Comparison of ENCODE assay signal across 16 mouse cellular contexts in the genomic region with DNA sequence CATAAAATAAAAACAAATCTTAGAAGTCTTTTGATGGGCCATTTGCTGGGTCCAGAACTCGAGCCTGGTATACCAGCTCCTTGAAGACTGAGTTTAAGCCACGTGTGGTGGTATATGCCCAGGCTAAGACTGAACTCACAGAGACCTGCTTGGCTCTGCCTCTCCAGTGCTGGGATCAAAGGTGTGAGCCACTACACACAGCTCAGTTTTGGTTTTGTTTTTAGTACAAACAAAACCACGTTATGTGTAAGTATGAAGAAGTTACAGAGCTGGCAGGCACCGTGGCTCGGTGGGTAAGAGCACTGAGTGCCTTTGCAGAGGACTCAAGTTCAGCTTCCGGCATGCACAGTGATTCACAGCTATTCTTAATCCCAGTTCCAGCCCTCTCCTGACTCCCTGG.
"Had no signal": no experiment of that assay in that cellular context is flagged by ENCODE, and none has a peak within 500 bp of the region (broad histone marks: within the 10 kb centered on the region; RNA-seq: fewer than 3 reads in every experiment).

No protein-coding gene starts in this region.

- H3K9ac ChIP-seq: kidney, embryonic 15.5 days; limb, embryonic 12.5 days; limb, embryonic 15.5 days; liver, embryonic 13.5 days had no signal

- H3K27ac ChIP-seq: kidney, embryonic 15.5 days; limb, embryonic 12.5 days; limb, embryonic 15.5 days; liver, embryonic 13.5 days had no signal

- DNase-seq: kidney, adult 11 months; kidney, adult 8-10 months; kidney, postnatal 10 days; kidney, postnatal 4 days; left cerebral cortex, postnatal 4 days; liver, embryonic 13.5 days; lung, adult 2 months; lung, postnatal 14 days; lung, postnatal 4 days; midbrain, embryonic 14.5 days; right cerebral cortex, postnatal 4 days; thymus, adult 18-20 months; thymus, postnatal 36 days had no signal

- H3K27me3 ChIP-seq: kidney, embryonic 15.5 days; limb, embryonic 15.5 days; liver, embryonic 13.5 days had no signal

- H3K36me3 ChIP-seq: kidney, embryonic 15.5 days; limb, embryonic 12.5 days; limb, embryonic 15.5 days; liver, embryonic 13.5 days had no signal

- H3K4me2 ChIP-seq: kidney, embryonic 15.5 days; limb, embryonic 12.5 days; limb, embryonic 15.5 days; liver, embryonic 13.5 days had no signal

- H3K9me3 ChIP-seq: kidney, embryonic 15.5 days; limb, embryonic 12.5 days; limb, embryonic 15.5 days; liver, embryonic 13.5 days had no signal

- H3K4me3 ChIP-seq: kidney, embryonic 15.5 days; limb, embryonic 12.5 days; limb, embryonic 15.5 days; liver, embryonic 13.5 days had no signal
